Mouse (Mus musculus): ENCODE data around the gene Trip13.

- TF ChIP-seq CTCF (IDR thresholded peaks at IDR 0.05; ENCODE audit: extremely low read depth, insufficient read length, insufficient replicate concordance, low read depth, low read length) (no peak), POLR2A (IDR thresholded peaks at IDR 0.05; ENCODE audit: low read depth, low read length) (no peak)
These were observed 44.9 kb downstream of the Trip13 start for GRCm38 (mm10) chr13:73892493-73893178.
